Mouse (Mus musculus): ENCODE data around the gene Pdzd2. TPM values are rescaled to one million over a fixed set of nuclear protein-coding genes. Genes with fewer than 3 reads are reported as not detected.

Pdzd2 gene
- polyA plus RNA-seq, 1 experiment from 2014 or later: 1.0 TPM

GRCm38 (mm10) chr15:12543686-12544325 lies 195.9 kb downstream of the Pdzd2 start:
- no peak for ATAC-seq (ENCODE audit: low read depth)
- Histone ChIP-seq H3K9me3 (replicated peaks; ENCODE audit: control insufficient read depth, low read length) (no peaks in the 10 kb centered on the region), H3K4me3 (ENCODE audit: low read depth, low read length) (no peak overlapping the region), H3K9ac (ENCODE audit: low read depth, low read length) (no peak overlapping the region), H3K27me3 (ENCODE audit: control insufficient read depth, insufficient read depth, low read depth, low read length) (no peaks in the 10 kb centered on the region), H3K36me3 (ENCODE audit: control insufficient read depth, insufficient read depth) (no peaks in the 10 kb centered on the region), H3K27ac (ENCODE audit: low read length) (no peak overlapping the region), H3K4me2 (ENCODE audit: low read depth, low read length) (no peak overlapping the region), H3K4me1 (ENCODE audit: control insufficient read depth, low read depth, low read length) (no peaks in the 10 kb centered on the region)
- WGBS (ENCODE audit: insufficient replicate concordance): 63% methylated on average over 13 of the region's 13 CpGs

- Histone ChIP-seq H3K4me2 (ENCODE audit: low read depth, low read length) (no peak overlapping the region), H3K27me3 (ENCODE audit: control insufficient read depth, insufficient read depth, low read depth, low read length) (no peaks in the 10 kb centered on the region), H3K9ac (ENCODE audit: low read depth, low read length) (no peak overlapping the region), H3K9me3 (replicated peaks; ENCODE audit: control insufficient read depth, low read length) (no peaks in the 10 kb centered on the region), H3K27ac (ENCODE audit: low read length) (no peak overlapping the region), H3K36me3 (ENCODE audit: control insufficient read depth, insufficient read depth) (no peaks in the 10 kb centered on the region), H3K4me1 (ENCODE audit: control insufficient read depth, low read depth, low read length) (no peaks in the 10 kb centered on the region), H3K4me3 (ENCODE audit: low read depth, low read length) (no peak overlapping the region)
- 69% methylated on average over 6 of the region's 6 CpGs for WGBS (ENCODE audit: insufficient replicate concordance)
- no peak for ATAC-seq (ENCODE audit: low read depth)
Measured at GRCm38 (mm10) chr15:12542316-12542715, 197.4 kb downstream of the Pdzd2 start.

- 74% methylated on average over 11 of the region's 11 CpGs for WGBS (ENCODE audit: insufficient replicate concordance)
- no peak for ATAC-seq (ENCODE audit: low read depth)
- H3K36me3 ChIP-seq (ENCODE audit: control insufficient read depth, insufficient read depth): no peaks in the 10 kb centered on the region
- no peak overlapping the region for H3K4me2 ChIP-seq (ENCODE audit: low read depth, low read length)
- H3K4me1 ChIP-seq (ENCODE audit: control insufficient read depth, low read depth, low read length): no peaks in the 10 kb centered on the region
- H3K27me3 ChIP-seq (ENCODE audit: control insufficient read depth, insufficient read depth, low read depth, low read length): no peaks in the 10 kb centered on the region
- no peak overlapping the region for H3K27ac ChIP-seq (ENCODE audit: low read length)
- no peak overlapping the region for H3K9ac ChIP-seq (ENCODE audit: low read depth, low read length)
- no peak overlapping the region for H3K4me3 ChIP-seq (ENCODE audit: low read depth, low read length)
- no peaks in the 10 kb centered on the region for H3K9me3 ChIP-seq (replicated peaks; ENCODE audit: control insufficient read depth, low read length)
Measured at GRCm38 (mm10) chr15:12539618-12540302, 200.0 kb downstream of the Pdzd2 start.

- H3K36me3 ChIP-seq (ENCODE audit: control insufficient read depth, insufficient read depth): no peaks in the 10 kb centered on the region
- ATAC-seq (ENCODE audit: low read depth): no peak
- no peak overlapping the region for H3K27ac ChIP-seq (ENCODE audit: low read length)
- no peaks in the 10 kb centered on the region for H3K27me3 ChIP-seq (ENCODE audit: control insufficient read depth, insufficient read depth, low read depth, low read length)
- H3K4me2 ChIP-seq (ENCODE audit: low read depth, low read length): no peak overlapping the region
- no peaks in the 10 kb centered on the region for H3K9me3 ChIP-seq (replicated peaks; ENCODE audit: control insufficient read depth, low read length)
- WGBS (ENCODE audit: insufficient replicate concordance): 61% methylated on average over 5 of the region's 5 CpGs
- no peak overlapping the region for H3K9ac ChIP-seq (ENCODE audit: low read depth, low read length)
- H3K4me1 ChIP-seq (ENCODE audit: control insufficient read depth, low read depth, low read length): no peaks in the 10 kb centered on the region
- H3K4me3 ChIP-seq (ENCODE audit: low read depth, low read length): no peak overlapping the region
Measured at GRCm38 (mm10) chr15:12533254-12533653, 206.5 kb downstream of the Pdzd2 start.

GRCm38 (mm10) chr15:12532568-12532967 lies 207.2 kb downstream of the Pdzd2 start:
- WGBS (ENCODE audit: insufficient replicate concordance): 71% methylated on average over 4 of the region's 4 CpGs
- no peaks in the 10 kb centered on the region for H3K36me3 ChIP-seq (ENCODE audit: control insufficient read depth, insufficient read depth)
- H3K27ac ChIP-seq (ENCODE audit: low read length): no peak overlapping the region
- H3K4me3 ChIP-seq (ENCODE audit: low read depth, low read length): no peak overlapping the region
- ATAC-seq (ENCODE audit: low read depth): no peak
- H3K4me2 ChIP-seq (ENCODE audit: low read depth, low read length): no peak overlapping the region
- no peaks in the 10 kb centered on the region for H3K4me1 ChIP-seq (ENCODE audit: control insufficient read depth, low read depth, low read length)
- H3K9ac ChIP-seq (ENCODE audit: low read depth, low read length): no peak overlapping the region
- no peaks in the 10 kb centered on the region for H3K9me3 ChIP-seq (replicated peaks; ENCODE audit: control insufficient read depth, low read length)
- no peaks in the 10 kb centered on the region for H3K27me3 ChIP-seq (ENCODE audit: control insufficient read depth, insufficient read depth, low read depth, low read length)

GRCm38 (mm10) chr15:12522810-12523209 lies 216.9 kb downstream of the Pdzd2 start:
- WGBS (ENCODE audit: insufficient replicate concordance): 65% methylated on average over 7 of the region's 7 CpGs
- Histone ChIP-seq H3K36me3 (ENCODE audit: control insufficient read depth, insufficient read depth) (no peaks in the 10 kb centered on the region), H3K27me3 (ENCODE audit: control insufficient read depth, insufficient read depth, low read depth, low read length) (no peaks in the 10 kb centered on the region), H3K4me3 (ENCODE audit: low read depth, low read length) (no peak overlapping the region), H3K4me2 (ENCODE audit: low read depth, low read length) (no peak overlapping the region), H3K9me3 (replicated peaks; ENCODE audit: control insufficient read depth, low read length) (no peaks in the 10 kb centered on the region), H3K9ac (ENCODE audit: low read depth, low read length) (no peak overlapping the region), H3K4me1 (ENCODE audit: control insufficient read depth, low read depth, low read length) (no peaks in the 10 kb centered on the region), H3K27ac (ENCODE audit: low read length) (no peak overlapping the region)
- no peak for ATAC-seq (ENCODE audit: low read depth)

GRCm38 (mm10) chr15:12520292-12520691 lies 219.4 kb downstream of the Pdzd2 start:
- H3K4me3 ChIP-seq (ENCODE audit: low read depth, low read length): no peak overlapping the region
- no peak for ATAC-seq (ENCODE audit: low read depth)
- no peaks in the 10 kb centered on the region for H3K36me3 ChIP-seq (ENCODE audit: control insufficient read depth, insufficient read depth)
- no peaks in the 10 kb centered on the region for H3K4me1 ChIP-seq (ENCODE audit: control insufficient read depth, low read depth, low read length)
- H3K27ac ChIP-seq (ENCODE audit: low read length): no peak overlapping the region
- no peaks in the 10 kb centered on the region for H3K9me3 ChIP-seq (replicated peaks; ENCODE audit: control insufficient read depth, low read length)
- 60% methylated on average over 9 of the region's 9 CpGs for WGBS (ENCODE audit: insufficient replicate concordance)
- H3K9ac ChIP-seq (ENCODE audit: low read depth, low read length): no peak overlapping the region
- H3K4me2 ChIP-seq (ENCODE audit: low read depth, low read length): no peak overlapping the region
- H3K27me3 ChIP-seq (ENCODE audit: control insufficient read depth, insufficient read depth, low read depth, low read length): no peaks in the 10 kb centered on the region

GRCm38 (mm10) chr15:12518370-12518973 lies 221.3 kb downstream of the Pdzd2 start:
- no peak for ATAC-seq (ENCODE audit: low read depth)
- Histone ChIP-seq H3K9ac (ENCODE audit: low read depth, low read length) (no peak overlapping the region), H3K36me3 (ENCODE audit: control insufficient read depth, insufficient read depth) (no peaks in the 10 kb centered on the region), H3K4me3 (ENCODE audit: low read depth, low read length) (no peak overlapping the region), H3K27ac (ENCODE audit: low read length) (no peak overlapping the region), H3K9me3 (replicated peaks; ENCODE audit: control insufficient read depth, low read length) (no peaks in the 10 kb centered on the region), H3K27me3 (ENCODE audit: control insufficient read depth, insufficient read depth, low read depth, low read length) (no peaks in the 10 kb centered on the region), H3K4me2 (ENCODE audit: low read depth, low read length) (no peak overlapping the region), H3K4me1 (ENCODE audit: control insufficient read depth, low read depth, low read length) (no peaks in the 10 kb centered on the region)
- WGBS (ENCODE audit: insufficient replicate concordance): 59% methylated on average over 14 of the region's 14 CpGs

- Histone ChIP-seq H3K4me1 (ENCODE audit: control insufficient read depth, low read depth, low read length) (no peaks in the 10 kb centered on the region), H3K9ac (ENCODE audit: low read depth, low read length) (no peak overlapping the region), H3K4me2 (ENCODE audit: low read depth, low read length) (no peak overlapping the region), H3K27ac (ENCODE audit: low read length) (no peak overlapping the region), H3K9me3 (replicated peaks; ENCODE audit: control insufficient read depth, low read length) (no peaks in the 10 kb centered on the region), H3K4me3 (ENCODE audit: low read depth, low read length) (no peak overlapping the region), H3K27me3 (ENCODE audit: control insufficient read depth, insufficient read depth, low read depth, low read length) (no peaks in the 10 kb centered on the region), H3K36me3 (ENCODE audit: control insufficient read depth, insufficient read depth) (no peaks in the 10 kb centered on the region)
- ATAC-seq (ENCODE audit: low read depth): no peak
- WGBS (ENCODE audit: insufficient replicate concordance): 62% methylated on average over 9 of the region's 9 CpGs
Measured at GRCm38 (mm10) chr15:12517314-12517813, 222.4 kb downstream of the Pdzd2 start.
